Mouse (Mus musculus) C2C12 (cell line): ENCODE results near the gene Otoa.

Source experiments
- CTCF ChIP-seq: IDR thresholded peaks from one replicate; pipeline ENCODE4 v1.5.1; 2011; ENCODE audit not compliant: control insufficient read depth, insufficient read depth, insufficient read length
- FOSL1 ChIP-seq: IDR thresholded peaks from one replicate; pipeline ENCODE4 v1.8.0; 2011; ENCODE audit warnings: mild to moderate bottlenecking, low read length; ENCODE audit not compliant: poor library complexity, insufficient read depth, severe bottlenecking
- MYOG ChIP-seq: IDR thresholded peaks from one replicate; pipeline ENCODE4 v1.6.1; 2011; ENCODE audit not compliant: control insufficient read depth, insufficient read length; ENCODE audit errors: extremely low read depth
- USF1 ChIP-seq: IDR thresholded peaks from one replicate; pipeline ENCODE4 v1.6.1; 2011; ENCODE audit warnings: low read depth, mild to moderate bottlenecking, control low read depth, moderate library complexity

DNA sequence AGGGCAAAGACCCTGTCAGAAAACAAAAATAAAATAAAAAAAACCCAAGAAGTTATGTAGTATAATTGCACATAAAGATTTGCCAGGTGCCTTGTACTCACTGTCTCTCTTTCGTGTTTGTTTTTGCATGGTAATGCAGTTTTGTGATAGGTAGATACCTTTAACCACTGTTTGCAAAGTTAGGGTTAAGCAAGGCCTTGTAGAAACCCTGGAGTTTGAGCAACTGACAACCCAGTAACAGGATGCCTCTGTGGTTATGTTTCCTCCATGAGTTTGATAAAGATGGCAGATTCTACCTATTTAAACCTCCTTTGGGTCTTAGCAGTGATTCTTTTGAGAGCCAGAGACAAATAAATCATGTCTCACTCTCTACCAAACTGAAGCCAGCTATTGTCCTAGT is 37.9 kb upstream of the Otoa start:
- TF ChIP-seq CTCF: no peak
- TF ChIP-seq USF1: no peak
- TF ChIP-seq FOSL1: no peak
- no peak for TF ChIP-seq MYOG
